Mouse (Mus musculus) gastrocnemius, adult 18-20 months (tissue): ENCODE measurements at regions not wholly inside any gene's neighbourhood (a gene's known extent, or its start where the extent isn't known, plus 50 kb on each side); places are given as distances from the start of the nearest gene placed in this dataset.

Experiments used
- DNase-seq: peaks from one replicate; pipeline ENCODE4 v3.0.0; 2021; ENCODE audit warnings: low spot score

DNA sequence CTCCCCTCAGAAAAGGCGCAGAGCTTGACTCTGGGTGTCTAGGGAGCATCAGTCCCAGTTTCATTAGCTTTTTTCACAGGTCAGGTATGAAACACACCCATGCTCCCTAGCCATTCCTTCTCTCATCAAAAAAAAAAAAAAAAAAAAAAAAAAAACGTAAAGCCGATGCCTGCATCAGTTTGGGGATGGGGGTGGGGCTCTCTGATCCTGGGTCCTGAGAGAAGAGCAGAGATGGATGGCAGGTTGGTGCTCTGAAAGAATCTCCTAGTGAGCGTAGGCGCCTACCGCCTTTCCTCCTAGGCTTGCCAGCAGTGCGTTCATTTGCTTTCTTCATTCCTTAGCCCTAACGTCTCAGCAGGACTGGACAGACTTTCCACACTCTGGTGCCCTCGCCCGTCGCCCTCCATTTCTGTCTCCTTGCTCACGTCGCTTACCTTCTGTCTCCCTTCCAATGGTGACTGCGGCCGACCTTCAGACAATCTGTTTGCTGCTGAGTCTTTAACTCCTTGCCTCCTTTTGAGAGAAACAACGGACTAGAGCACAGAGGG is 267.5 kb downstream of the Agtpbp1 start:
- no peak for DNase-seq

DNA sequence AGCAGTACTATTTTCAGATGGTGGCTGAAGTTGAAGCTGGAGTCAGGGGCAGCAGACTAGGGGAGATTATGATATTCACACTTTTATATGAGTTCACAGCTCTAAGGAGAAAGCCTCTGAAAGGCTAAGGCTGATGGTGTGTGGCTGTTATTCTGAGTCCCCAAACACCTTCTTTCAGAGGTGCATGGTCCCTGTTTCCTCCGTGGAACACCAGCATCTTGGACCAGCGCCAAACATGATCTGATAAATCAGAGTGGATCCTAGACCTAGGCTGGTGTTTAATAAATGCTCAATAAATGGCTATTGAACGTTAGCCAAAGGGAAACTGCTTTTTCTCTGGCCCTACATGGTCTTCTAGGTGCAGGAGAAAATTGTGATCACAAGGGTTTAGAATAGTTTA is 269.2 kb downstream of the Agtpbp1 start:
- DNase-seq: no peak

DNA sequence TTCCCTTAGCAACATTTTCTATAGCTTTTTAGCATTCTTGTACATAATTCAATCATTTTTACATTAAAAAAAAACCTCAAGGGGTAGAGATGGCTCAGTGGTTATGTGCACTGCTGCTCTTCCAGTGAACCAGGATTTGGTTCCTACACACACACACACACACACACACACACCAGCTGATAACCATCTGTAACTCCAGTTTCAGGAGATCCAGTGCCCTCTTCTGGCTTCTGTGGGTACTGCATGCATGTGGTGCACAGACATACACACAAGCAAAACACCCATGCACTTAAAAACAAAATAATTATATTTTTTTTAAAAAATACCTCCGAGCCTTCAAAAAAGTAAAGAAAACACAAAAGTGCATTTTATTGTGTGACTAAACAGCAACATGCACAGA is 270.6 kb downstream of the Agtpbp1 start:
- DNase-seq: no peak

DNA sequence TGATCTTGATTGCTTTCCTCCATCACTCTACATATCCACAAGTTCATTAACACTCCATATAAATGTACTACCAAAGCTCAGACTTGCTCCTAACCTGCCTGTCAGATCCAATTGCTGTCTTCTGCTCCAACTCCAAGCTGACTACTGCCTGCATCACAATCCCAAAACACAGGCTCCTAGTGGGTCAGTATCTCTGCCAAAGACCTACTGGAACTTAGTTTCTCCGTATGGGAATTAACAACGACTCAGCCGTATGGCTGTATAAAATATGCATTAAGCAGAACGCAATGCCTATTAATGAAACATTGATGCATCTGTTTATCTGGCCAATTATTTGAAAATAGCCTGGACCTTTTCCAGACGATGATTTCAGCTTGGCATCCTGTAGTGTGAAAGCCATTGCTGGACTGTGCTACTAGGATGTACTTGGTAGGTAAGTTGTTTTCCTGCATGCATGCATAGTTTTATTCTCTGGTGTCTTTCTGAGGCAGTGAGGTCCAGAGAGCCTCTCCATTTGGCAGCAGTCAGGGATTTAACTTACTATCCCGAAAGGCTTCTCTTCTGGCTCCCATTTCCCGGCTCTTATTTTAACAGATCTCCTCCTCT is 271.2 kb downstream of the Agtpbp1 start:
- DNase-seq: no peak

DNA sequence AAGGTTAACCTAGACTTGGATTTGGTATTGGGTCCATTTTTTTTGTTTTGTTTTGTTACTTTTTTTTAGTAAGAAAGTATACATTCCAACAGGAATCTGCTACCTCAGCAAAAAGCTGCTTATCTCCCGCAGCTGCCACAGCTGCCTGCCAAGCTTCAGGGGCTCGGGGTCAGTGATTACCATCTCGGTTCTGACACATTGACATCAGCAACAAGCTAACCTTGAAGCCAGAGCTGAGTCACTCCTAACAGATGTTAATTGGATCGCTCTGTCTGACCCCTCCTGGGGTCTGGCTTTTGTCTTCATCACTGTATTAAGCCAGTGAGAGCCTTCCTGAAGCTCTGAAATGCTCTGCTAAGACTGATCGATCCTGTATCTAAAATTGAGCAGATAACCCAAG is 292.1 kb downstream of the Agtpbp1 start:
- no peak for DNase-seq

DNA sequence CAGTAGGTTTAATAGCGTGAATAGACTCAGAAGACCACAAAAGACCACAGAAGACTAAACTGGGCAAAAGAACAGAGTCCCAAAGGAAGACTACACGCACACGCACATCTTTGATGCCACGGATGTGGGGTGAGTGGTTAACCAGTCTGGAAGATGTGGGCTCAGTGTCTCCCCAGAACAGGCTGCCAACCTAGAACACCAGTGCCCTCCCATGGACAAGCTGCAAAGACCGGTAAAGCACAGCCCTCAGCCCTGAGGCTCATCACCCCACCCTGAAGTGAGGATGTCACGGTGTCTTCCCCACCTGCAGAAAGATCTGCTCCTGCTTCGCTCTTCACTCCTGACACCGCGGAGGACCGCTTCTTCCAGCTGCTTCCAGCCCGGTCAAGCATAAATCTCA is 295.9 kb downstream of the Agtpbp1 start:
- no peak for DNase-seq

DNA sequence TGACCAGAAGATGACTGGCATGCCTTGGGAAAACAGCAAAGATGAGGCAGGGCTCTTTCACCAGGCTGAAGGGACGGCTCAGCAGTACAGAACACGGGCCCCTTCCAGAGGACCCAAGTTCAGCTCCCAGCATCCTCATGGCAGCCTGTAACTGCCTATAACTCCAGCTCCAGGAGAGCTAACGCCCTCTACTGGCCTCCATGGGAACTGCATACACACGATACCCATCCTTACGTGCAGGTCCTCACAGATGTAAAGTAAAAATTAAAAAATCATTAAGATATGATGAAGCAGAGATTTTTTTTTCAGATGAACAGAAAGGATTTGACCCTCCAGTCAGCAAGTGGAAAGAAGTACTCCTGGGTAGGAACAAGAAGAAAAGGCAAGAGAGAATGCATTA is 303.8 kb downstream of the Agtpbp1 start:
- DNase-seq: no peak

DNA sequence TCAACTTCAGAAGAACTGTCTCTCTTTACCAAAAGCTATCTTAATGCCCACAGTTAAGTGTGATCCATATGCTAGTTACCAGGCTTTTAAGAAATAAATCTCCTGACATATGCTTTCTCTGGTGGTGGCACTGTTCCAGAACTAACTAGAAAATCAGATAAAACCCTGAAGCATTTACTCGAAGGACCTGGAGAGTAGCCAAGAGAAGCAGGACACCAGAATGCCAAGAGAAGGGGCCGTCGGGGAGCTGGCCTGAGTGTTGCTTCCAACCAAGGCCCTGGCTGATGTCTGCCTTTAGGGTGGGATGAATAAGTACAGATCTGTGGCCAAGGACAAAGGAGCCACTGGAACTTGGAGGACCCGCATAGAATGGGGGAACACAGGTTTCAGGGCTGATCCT is 305.9 kb downstream of the Agtpbp1 start:
- no peak for DNase-seq

DNA sequence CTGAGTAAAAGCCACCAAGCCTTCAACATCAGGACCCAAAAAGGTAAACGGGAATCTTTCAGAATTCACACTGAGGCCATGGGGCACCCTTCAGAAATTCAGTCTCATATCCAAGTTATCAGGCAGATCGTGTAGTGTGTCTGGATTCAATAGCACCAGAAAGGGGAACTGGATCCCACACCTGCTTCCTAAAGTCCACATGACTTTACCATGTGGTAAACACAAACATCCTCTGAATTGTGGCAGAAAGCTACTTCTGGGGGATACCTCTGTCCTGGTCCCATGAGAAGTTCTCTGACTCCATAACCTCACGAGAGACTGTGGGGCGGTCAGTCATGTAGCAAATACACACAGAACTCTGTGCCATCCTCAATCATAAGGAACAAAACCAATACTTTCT is 313.4 kb downstream of the Agtpbp1 start:
- no peak for DNase-seq

DNA sequence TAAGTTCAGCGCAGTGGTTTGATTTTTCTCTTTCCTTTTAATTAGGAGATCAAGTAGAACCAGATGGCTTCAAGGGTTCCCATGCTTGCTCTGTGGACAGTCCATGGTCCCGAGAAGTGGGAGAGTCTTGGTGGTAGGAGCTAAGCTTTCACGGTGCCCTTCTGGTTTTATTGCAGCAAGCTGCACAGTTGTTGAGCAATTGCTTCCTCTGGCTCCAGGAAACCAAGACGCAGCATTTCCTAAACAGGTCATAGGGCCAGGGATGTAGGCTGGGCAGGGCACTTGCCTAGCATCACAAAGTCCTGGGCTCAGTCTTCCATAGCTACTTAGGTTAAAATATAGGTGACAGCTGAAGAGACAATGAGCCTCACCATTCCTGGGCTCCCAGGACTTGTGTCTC is 318.2 kb downstream of the Agtpbp1 start:
- DNase-seq: no peak

DNA sequence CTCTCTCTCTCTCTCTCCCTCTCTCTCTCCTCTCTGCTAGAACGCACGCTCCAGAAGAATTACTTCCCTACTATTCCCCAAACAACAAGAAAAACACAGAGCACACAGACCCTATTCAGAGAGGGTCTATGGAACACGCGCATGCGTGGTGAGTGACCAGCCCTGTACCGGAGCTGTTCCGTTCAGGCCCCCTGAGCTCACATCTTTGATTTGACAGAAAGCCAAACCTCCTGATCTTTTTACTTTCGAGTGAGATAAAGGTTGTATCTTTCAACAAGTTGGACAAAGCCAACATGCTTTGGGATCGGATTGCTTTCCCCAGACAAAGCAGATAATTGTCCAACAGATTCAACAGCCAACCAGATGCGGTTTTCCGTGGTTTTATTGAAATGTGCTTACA is 320.9 kb downstream of the Agtpbp1 start:
- no peak for DNase-seq

DNA sequence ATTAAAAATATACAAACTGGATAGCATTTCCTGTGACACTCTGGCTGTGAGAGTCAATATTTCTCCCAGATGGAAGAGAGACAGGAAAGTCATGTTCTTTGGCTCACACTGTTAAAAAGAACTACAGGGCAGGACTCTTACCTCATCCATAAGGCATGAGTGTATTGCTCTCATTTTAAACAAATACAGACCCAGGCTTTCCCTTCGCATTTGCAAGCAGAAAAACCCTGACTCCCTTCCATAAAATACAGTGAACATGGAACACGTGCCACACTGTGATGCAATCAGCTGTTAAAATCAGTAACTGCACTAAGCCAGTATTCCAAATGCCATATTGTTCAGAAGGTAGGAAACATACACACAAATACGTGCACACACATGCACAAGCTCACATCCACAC is 323.1 kb downstream of the Agtpbp1 start:
- DNase-seq: no peak

DNA sequence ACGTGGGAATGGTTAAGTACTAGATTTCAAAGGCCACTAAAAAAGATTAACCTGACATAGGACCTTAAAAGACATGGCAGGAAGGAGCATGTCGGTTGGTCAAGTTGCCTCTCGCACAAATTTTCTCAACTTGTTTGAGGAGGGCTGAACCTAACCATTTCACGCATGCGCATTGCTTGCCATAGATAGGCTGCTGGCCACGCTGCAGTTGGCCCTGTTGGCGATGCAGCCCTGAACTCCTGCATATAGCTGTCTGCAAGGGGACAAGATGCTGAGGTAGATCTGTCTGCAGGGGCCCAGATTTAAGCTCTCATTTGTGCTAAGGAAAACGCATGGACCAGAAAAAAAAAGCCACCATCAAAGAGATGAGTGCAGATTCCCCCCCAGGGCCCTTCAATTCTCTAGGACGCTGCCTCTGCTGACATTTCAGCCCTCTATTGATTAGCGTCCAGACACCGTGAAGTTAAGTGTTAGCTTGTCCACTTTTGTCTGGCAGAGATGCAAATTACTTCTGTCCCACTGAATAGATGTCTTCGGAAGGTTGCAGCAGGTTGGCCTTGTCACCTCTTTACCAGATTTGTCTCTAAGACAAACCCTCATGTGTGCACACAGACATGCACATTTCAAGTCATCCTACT is 329.1 kb downstream of the Agtpbp1 start:
- no peak for DNase-seq

DNA sequence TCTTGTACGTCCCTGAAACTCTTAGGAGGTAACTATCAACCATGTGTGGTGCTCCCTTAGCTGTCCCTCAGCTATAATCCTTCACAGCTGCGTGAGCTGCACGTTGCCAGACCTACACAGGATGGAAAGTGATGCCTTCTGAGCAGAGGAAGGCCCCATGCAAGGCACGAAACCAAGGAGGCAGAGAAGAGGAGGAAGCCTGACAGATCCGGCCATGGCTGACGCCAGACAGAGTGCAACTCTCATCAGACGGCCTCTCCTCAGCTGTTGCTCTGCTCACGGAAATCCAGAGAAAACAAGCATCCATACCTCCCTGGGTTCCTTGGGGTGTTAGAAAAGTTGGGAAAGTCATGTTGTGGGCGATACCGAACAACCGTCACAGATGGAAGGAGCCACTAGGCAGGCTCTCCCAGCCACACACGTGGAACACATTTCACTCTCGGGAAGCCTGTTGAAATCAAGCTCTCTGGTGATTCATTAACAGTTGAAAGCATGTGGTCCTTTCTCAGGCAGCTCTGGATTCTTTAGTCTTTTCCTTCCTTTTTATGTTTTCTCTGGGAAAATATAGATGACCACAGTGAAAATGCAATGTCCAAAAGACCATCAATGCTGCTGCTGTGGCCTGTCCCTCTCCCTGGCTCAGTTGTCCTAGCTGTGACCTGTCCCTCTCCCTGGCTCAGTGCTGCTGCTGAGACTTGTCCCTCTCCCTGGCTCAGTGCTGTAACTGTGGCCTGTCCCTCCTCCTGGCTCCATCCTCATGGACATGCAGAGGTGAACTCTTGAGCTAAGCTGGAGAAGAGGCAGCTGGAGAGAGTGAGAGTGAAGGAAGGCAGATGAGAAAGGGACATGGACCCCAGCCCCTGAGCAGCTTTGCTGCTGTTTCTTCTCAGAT is 331.1 kb downstream of the Agtpbp1 start:
- no peak for DNase-seq

DNA sequence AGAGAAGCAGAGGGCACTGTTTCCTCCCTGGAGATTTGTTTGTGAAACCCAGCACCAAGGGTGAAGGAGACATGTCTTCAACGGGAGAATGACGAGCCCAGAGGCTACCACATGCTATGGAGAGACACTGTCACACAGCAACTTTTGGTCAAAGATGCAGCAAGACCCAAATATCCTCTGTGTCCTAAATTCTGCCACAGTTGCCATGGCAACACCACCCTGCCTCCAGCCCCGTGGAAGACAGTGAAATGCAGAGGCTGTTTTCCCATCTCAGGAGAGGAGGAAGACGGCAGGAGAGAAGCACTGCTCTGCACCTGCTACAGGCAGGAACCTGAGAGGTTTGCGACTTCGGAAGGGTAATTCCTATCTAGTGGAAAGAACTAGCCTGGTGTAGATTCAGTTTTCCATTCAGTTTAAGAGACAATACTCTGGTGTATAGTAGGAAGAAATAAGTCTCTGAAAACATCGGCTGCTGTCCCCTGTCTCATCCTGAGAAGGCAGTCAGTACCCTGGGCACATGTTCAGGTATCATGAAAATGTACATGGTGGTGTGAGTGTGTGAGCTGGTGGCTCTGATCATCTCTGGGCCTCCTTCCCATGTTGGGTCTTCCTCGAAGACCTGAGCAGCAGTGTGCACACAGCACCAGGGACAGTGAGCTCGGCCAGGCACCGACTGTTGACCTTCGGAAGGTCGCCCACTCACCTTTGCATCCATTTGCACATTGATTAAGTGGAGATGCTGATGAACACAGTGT is 333.6 kb downstream of the Agtpbp1 start:
- no peak for DNase-seq

DNA sequence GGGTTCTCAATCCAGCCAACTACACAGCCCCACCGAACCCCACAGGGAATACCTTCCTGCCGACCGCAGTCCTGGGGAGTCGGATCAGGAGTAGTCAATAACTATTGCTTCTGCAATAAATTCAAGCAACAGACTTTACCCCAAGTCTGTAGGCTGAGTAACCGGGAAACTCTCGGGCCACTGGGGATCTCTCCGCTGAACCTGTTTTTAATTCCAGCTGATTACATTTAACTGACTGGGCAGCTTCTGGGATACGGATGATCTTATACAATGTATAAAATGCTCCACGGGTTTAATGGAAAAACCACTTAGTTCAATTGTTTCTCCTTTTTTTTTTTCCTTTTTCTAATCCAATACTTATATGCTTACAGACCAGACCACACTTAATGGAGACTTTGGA is 336.6 kb downstream of the Agtpbp1 start:
- DNase-seq: no peak

DNA sequence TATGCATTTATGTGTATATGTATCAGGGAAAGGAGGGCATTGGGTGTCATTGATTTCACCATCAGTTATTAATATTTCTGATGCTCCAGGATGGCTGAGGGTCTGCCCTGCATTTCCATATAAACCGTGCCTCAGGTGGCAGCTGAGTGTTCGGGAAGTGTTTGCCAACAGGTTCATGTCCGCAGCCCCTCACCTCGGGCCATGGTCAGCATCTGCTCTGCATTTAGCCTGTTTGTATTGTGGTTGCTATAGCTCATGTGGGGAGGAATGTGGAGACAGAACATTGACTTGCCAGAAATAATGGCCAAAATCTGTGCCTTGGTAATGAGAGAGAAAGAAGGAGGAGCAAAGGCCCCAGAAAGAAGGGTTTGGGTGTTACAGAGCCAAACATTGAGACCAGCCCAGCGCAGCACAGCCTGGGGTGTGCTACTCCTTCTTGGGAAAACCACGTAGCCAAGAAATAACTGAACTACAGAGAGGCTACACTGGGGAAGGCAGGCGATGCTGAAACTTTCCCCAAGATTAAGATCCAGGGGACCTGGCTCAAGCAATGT is 338.0 kb downstream of the Agtpbp1 start:
- no peak for DNase-seq

DNA sequence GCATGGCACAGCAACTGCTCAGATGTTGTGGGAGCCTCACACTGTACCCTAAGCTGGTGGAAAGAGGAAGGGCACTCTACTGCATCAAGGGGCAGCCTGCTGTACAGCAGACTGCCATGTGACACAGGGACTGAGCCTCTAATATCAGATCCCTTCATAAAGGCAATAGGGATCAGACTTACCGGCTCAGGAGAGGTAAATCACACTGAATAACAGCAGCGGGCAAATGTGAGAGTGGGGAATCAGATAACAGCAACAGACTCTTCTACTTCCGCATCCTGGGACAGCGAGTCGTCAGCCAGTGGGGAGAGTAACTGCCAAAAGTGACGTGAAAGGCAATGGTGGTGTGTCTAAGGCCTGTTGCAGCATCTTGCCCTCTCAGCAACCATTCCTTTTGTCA is 339.0 kb downstream of the Agtpbp1 start:
- no peak for DNase-seq

DNA sequence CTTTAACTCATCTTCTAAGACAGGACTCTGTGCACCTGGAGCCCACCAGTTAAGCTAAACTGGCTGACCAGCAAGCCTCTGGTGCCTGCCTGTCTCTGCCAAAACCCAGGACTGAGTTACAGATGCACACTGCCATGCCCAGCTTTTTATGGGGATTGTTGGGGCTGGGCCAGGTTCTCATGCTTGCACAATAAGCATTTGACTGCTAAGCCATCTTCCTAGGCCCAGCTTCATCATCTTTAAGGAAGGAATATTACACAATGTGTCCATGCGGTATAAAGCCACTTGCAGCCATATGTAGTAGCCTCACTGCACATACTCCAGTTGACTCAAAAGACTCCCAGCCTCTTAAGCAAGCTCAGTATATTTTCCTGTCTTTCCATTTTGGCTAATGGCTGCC is 340.4 kb downstream of the Agtpbp1 start:
- no peak for DNase-seq

DNA sequence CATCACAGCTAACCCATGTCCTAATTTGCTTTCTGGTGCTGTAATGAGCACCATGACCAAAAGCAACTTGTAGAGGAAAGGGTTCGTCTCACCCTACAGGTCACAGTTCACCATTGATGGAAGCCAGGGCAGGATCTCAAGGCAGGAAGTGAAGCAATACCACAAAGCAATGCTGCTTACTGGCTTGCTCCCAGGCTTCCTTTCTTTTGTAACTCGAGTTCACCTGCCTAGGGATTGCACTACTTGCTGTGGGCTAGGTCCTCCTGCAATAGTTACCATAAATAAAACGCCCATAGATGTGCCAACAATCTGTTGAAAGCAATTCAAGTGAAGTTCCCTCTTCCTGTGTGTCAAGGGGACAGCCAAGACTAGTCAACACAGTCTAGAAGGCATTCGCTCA is 342.4 kb downstream of the Agtpbp1 start:
- DNase-seq: no peak

DNA sequence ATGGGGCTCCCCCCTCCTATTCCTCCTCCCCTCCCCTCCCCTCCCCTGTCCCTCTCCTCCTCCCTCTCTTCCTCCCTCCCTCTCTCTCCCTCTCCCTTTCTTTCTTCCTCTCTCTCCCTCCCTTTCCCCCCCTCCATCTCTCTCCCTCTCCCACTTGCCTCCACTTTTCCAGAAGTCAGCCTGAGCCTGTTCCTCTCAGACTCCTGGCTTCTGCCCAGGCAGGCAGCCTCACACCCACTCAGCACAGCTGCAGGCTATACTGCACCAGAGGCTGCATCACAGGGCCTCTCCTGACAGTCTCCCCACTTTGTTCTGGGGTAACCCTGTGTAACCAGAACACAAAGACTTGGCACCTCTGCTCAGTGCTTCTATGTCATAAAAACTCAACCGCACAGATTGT is 346.3 kb downstream of the Agtpbp1 start:
- no peak for DNase-seq

DNA sequence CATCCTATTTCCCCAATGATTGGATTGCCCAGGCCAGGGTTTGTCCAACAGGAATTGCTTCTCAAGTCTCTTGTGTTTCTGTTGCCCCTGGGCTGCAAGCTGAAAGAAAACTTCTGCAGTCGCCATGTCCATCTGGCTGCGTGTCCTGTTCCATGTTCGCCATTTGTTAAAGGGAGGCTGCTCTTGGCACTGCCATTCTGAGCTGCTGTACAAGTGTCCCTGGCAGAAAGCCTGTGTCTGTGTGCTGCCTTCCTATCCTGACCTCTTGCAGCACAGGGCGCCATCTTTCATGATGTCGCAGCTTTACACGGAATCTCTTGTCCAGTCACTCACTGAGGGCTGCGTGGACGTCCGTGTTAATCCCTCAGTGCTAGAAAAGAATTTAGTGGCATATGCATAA is 349.2 kb downstream of the Agtpbp1 start:
- no peak for DNase-seq
